Mouse (Mus musculus) neutrophil, adult 59 days (primary cell): ENCODE data around the gene Dnmt3b. TPM values are rescaled to one million over a fixed set of nuclear protein-coding genes. Genes with fewer than 3 reads are reported as not detected.

Source experiments
- total RNA-seq, 2 experiments: library from RNA; stranded (reverse); gene quantifications; 1 replicate in 1 of 2; 2 replicates in 1 of 2; pipeline ENCODE4 v1.2.4; 2023

Dnmt3b gene
- 1 to 10 TPM; 2.2 to 2.6 TPM for total RNA-seq

DNA sequence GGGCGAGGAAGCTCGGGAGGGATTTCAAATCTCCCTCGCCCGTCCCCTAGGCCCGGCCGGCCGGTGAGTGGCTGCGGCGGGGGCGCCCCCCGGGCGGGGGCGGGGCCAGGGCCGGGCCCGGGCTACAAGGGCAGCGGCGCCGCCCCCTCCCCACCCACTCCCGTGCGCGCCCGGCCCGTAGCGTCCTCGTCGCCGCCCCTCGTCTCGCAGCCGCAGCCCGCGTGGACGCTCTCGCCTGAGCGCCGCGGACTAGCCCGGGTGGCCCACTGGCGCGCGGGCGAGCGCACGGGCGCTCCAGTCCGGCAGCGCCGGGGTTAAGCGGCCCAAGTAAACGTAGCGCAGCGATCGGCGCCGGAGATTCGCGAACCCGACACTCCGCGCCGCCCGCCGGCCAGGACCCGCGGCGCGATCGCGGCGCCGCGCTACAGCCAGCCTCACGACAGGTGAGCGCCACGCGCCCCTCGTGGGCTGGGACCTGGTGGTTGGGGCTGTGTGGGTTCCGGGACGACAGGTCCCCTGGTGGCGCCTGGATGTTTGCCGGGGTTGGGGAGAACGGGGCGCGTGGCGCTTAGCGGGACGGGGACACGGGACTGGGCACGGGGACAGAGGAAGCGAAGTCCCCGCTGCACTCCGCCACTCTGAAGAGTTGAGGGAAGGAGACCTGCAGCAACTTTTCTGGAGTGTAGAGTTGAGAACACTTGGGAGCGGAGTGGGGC, at the start of gene Dnmt3b:
Dnmt3b (plus strand) TSS at position 153 of the 716 bp plus-strand sequence.

DNA sequence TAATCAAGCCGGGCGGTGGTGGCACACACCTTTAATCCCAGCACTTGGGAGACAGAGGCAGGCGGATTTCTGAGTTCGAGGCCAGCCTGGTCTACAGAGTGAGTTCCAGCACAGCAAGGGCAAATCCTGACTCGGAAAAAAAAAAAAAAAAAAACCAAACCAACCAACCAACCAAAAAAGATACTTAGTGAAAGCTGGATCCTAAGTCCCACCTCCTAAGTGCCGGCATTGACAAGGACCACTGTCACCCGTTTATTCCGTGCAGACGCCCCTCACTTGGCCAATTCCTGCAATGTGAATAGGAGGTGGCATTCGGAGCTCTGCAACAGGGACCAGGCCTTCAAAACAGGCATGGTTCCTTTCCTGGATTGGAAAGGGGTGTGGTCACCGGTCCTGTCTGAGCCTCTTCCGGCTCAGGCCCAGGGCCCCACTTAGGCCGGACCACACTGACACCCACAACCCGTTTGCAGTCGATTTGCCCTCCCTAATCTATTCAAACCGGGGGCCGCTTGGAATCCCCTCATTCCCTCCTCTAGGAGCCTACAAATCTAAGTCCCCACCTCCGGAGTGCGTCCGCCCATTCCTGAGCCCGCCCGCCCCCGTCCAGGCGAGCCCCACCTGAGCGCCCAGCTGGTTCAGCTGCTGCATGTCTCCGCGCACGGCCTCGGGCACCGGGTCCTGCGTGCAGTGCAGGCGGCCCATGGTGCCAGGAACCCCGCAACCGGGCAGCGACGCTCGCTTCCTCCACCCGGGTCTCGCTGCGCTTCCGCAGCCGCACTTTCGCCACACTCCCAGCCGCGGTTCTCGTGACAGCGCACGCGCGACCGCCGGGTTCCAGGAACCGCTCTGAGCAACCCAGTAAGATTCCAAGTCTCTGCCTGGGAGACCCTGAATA, 17.0 kb upstream of the Dnmt3b start, which contains the start of gene Commd7:
Commd7 (minus strand) TSS at position 806 of the 895 bp plus-strand sequence.

DNA sequence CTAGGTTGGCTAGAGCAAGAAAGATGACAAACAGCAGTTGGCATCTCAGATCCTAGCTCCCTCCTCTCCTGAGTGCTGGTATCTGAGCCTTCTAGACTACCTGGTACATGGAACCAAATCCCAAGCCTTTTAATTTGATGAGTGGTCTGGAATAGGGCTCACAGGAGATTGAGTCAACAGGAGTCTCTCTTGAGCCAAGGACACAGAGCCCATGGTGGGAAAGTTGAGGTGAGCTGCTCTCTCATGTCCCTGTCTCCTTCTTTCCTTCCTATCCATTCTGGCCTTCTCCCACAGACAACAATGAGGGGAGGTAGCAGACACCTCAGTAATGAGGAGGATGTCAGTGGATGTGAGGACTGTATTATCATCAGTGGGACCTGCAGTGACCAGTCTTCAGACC, 47.1 kb downstream of the Dnmt3b start, which contains the start of gene Dnmt3c:
Dnmt3c (plus strand) TSS at position 301 of the 400 bp plus-strand sequence.

Other genes with a start within 250 kb of the Dnmt3b start
- gene 4930404H24Rik, start 156.7 kb upstream of the Dnmt3b start, total RNA-seq = not detected
- gene Nol4l, start 119.5 kb upstream of the Dnmt3b start, total RNA-seq = 1 to 10 TPM; 1.4 to 2.3 TPM
- gene Commd7, start 16.7 kb upstream of the Dnmt3b start, total RNA-seq = 10 to 100 TPM; 24.0 to 28.9 TPM
- not detected for gene Dnmt3c, start 47.2 kb downstream of the Dnmt3b start, total RNA-seq
- 100 to 1,000 TPM; 111 to 124 TPM for gene Mapre1, start 91.8 kb downstream of the Dnmt3b start, total RNA-seq
- under 1 TPM; 0.31 TPM for gene Efcab8, start 130.5 kb downstream of the Dnmt3b start, total RNA-seq
- not detected for gene Sun5, start 221.6 kb downstream of the Dnmt3b start, total RNA-seq
- gene Bpifb2, start 225.6 kb downstream of the Dnmt3b start, total RNA-seq = not detected